In the genomic region with DNA sequence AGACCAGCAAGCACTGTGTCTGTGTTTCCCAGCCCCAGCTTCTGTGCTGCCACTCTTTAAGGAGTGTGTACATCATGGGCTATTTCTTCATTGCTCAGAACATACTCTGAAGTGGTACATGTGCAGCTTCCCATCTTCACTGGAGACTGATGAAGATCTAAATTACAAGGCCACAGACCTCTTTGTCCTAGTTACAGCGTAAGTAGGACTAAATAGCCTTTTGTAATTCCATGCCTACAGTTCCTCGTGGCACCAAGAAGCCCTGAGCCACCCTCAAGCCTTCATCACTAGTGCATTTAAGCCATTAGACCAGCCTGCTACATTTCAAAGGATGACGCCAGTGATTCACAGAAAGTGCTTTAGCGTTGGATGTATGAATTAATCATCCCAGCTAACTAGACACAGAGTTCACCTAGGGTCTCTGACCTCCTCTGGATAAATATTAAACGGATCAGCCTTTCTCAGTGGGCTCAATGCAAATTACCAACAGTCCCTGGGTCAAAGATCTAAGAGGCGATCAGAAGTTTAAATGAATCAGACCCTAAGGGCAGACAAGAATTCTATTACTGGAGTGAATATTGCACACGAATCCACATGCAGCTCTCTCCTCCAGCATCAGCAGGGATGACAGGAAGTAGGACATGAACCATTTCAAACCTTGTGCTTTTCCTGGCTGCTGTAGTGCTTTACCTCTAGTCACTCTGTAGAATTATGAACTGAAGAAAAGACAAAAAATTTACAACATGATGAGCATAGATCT, we compare ENCODE assay signal across 17 mouse cellular contexts.
DNase-seq lines count a peak whose midpoint lies in the region; ATAC-seq and TF ChIP-seq lines count a peak whose summit lies in the region.
"Had no signal": no experiment of that assay in that cellular context is flagged by ENCODE, and none has a peak within 500 bp of the region (broad histone marks: within the 10 kb centered on the region; RNA-seq: fewer than 3 reads in every experiment).

No protein-coding gene starts in this region.

- no peaks in the 10 kb centered on the region for H3K9me3 ChIP-seq in forebrain, embryonic 10.5 days
- no peaks in the 10 kb centered on the region for H3K9me3 ChIP-seq in forebrain, embryonic 16.5 days (ENCODE audit: control insufficient read depth, low read length)
- H3K9me3 ChIP-seq in midbrain, embryonic 10.5 days (replicated peaks) = no peaks in the 10 kb centered on the region
- H3K9me3 ChIP-seq in midbrain, postnatal 0 days (ENCODE audit: low read length) = no peaks in the 10 kb centered on the region
- H3K9me3 ChIP-seq in midbrain, embryonic 13.5 days = no peaks in the 10 kb centered on the region
- H3K9me3 ChIP-seq: embryonic facial prominence, embryonic 13.5 days; intestine, embryonic 15.5 days; liver, embryonic 15.5 days had no signal

- H3K4me2 ChIP-seq in forebrain, embryonic 16.5 days (ENCODE audit: low read length) = no peak overlapping the region
- no peak overlapping the region for H3K4me2 ChIP-seq in midbrain, postnatal 0 days (ENCODE audit: low read depth, low read length, poor library complexity, severe bottlenecking)
- no peak overlapping the region for H3K4me2 ChIP-seq in midbrain, embryonic 13.5 days (replicated peaks)
- H3K4me2 ChIP-seq: embryonic facial prominence, embryonic 13.5 days; heart, embryonic 12.5 days; intestine, embryonic 15.5 days; liver, embryonic 15.5 days had no signal

- no peaks in the 10 kb centered on the region for H3K27me3 ChIP-seq in forebrain, embryonic 10.5 days (ENCODE audit: poor library complexity, severe bottlenecking)
- H3K27me3 ChIP-seq in forebrain, embryonic 16.5 days (replicated peaks; ENCODE audit: control insufficient read depth, insufficient read depth, low read length) = no peaks in the 10 kb centered on the region
- H3K27me3 ChIP-seq in midbrain, embryonic 10.5 days (ENCODE audit: low read depth, poor library complexity, severe bottlenecking) = no peaks in the 10 kb centered on the region
- H3K27me3 ChIP-seq in midbrain, postnatal 0 days (ENCODE audit: insufficient read depth, low read length) = no peaks in the 10 kb centered on the region
- no peaks in the 10 kb centered on the region for H3K27me3 ChIP-seq in midbrain, embryonic 13.5 days
- H3K27me3 ChIP-seq: embryonic facial prominence, embryonic 13.5 days; heart, embryonic 12.5 days; intestine, embryonic 15.5 days; liver, embryonic 15.5 days; megakaryocyte, embryonic 14.5 days had no signal

- no peak for DNase-seq in forebrain, embryonic 10.5 days (ENCODE audit: extremely low spot score, low spot score)
- no peak for DNase-seq in midbrain, embryonic 10.5 days (ENCODE audit: low spot score)
- DNase-seq in midbrain, postnatal 0 days (ENCODE audit: low spot score) = no peak
- DNase-seq in retina, postnatal 1 day = peak; percentile 25
- no peak for DNase-seq in adrenal gland, postnatal 36 days
- DNase-seq in lung, adult 18-20 months = no peak
- DNase-seq: cerebellum, adult 11 months; cerebellum, postnatal 36 days; kidney, postnatal 14 days; lung, postnatal 10 days had no signal

- H3K4me3 ChIP-seq in forebrain, embryonic 10.5 days = no peak overlapping the region
- no peak overlapping the region for H3K4me3 ChIP-seq in forebrain, embryonic 16.5 days (replicated peaks; ENCODE audit: low read length)
- H3K4me3 ChIP-seq in midbrain, embryonic 10.5 days = no peak overlapping the region
- no peak overlapping the region for H3K4me3 ChIP-seq in midbrain, postnatal 0 days (ENCODE audit: low read depth, low read length)
- no peak overlapping the region for H3K4me3 ChIP-seq in midbrain, embryonic 13.5 days (replicated peaks)
- H3K4me3 ChIP-seq: embryonic facial prominence, embryonic 13.5 days; heart, embryonic 12.5 days; intestine, embryonic 15.5 days; liver, embryonic 15.5 days; megakaryocyte, embryonic 14.5 days had no signal

- no peak overlapping the region for H3K9ac ChIP-seq in forebrain, embryonic 16.5 days (replicated peaks; ENCODE audit: low read depth, low read length)
- no peak overlapping the region for H3K9ac ChIP-seq in midbrain, postnatal 0 days (replicated peaks; ENCODE audit: low read length, poor library complexity, severe bottlenecking)
- no peak overlapping the region for H3K9ac ChIP-seq in midbrain, embryonic 13.5 days (replicated peaks)
- H3K9ac ChIP-seq: embryonic facial prominence, embryonic 13.5 days; heart, embryonic 12.5 days; intestine, embryonic 15.5 days; liver, embryonic 15.5 days had no signal

- H3K27ac ChIP-seq in forebrain, embryonic 10.5 days = 0 out of 2 replicates have a peak overlapping the region, but pooled peaks have one; percentile 3
- H3K27ac ChIP-seq in forebrain, embryonic 16.5 days (ENCODE audit: low read length) = no peak overlapping the region
- peak overlapping the region; percentile 63 for H3K27ac ChIP-seq in midbrain, embryonic 10.5 days (replicated peaks)
- H3K27ac ChIP-seq in midbrain, postnatal 0 days (ENCODE audit: low read depth, low read length) = no peak overlapping the region
- H3K27ac ChIP-seq in midbrain, embryonic 13.5 days = no peak overlapping the region
- H3K27ac ChIP-seq: embryonic facial prominence, embryonic 13.5 days; intestine, embryonic 15.5 days; liver, embryonic 15.5 days had no signal

- WGBS in forebrain, embryonic 10.5 days = 64% methylated on average over 7 of the region's 7 CpGs
- 57% methylated on average over 7 of the region's 7 CpGs for WGBS in forebrain, embryonic 16.5 days
- WGBS in midbrain, embryonic 10.5 days = 41% methylated on average over 7 of the region's 7 CpGs
- WGBS in midbrain, postnatal 0 days = 26% methylated on average over 7 of the region's 7 CpGs
- 19% methylated on average over 7 of the region's 7 CpGs for WGBS in midbrain, embryonic 13.5 days

- H3K4me1 ChIP-seq in forebrain, embryonic 10.5 days = peaks cover 13% of the 10 kb centered on the region
- no peaks in the 10 kb centered on the region for H3K4me1 ChIP-seq in forebrain, embryonic 16.5 days (replicated peaks; ENCODE audit: control insufficient read depth, insufficient read depth, low read length)
- H3K4me1 ChIP-seq in midbrain, embryonic 10.5 days = peaks cover 22% of the 10 kb centered on the region
- H3K4me1 ChIP-seq in midbrain, postnatal 0 days (ENCODE audit: insufficient read depth, low read length) = no peaks in the 10 kb centered on the region
- H3K4me1 ChIP-seq in midbrain, embryonic 13.5 days (replicated peaks) = peaks cover 16% of the 10 kb centered on the region
- H3K4me1 ChIP-seq: embryonic facial prominence, embryonic 13.5 days; heart, embryonic 12.5 days; intestine, embryonic 15.5 days; liver, embryonic 15.5 days; megakaryocyte, embryonic 14.5 days had no signal

- ATAC-seq in forebrain, embryonic 16.5 days = no peak
- ATAC-seq in midbrain, postnatal 0 days (ENCODE audit: low FRiP score) = no peak; the same call in 1 of the 2 replicates
- peak; percentile 68 for ATAC-seq in midbrain, embryonic 13.5 days
- ATAC-seq: intestine, embryonic 15.5 days had no signal

- no peaks in the 10 kb centered on the region for H3K36me3 ChIP-seq in forebrain, embryonic 10.5 days (replicated peaks)
- no peaks in the 10 kb centered on the region for H3K36me3 ChIP-seq in forebrain, embryonic 16.5 days (ENCODE audit: control insufficient read depth, insufficient read depth)
- H3K36me3 ChIP-seq in midbrain, embryonic 10.5 days = no peaks in the 10 kb centered on the region
- H3K36me3 ChIP-seq in midbrain, postnatal 0 days (ENCODE audit: insufficient read depth, low read length) = no peaks in the 10 kb centered on the region
- no peaks in the 10 kb centered on the region for H3K36me3 ChIP-seq in midbrain, embryonic 13.5 days
- H3K36me3 ChIP-seq: embryonic facial prominence, embryonic 13.5 days; heart, embryonic 12.5 days; intestine, embryonic 15.5 days; liver, embryonic 15.5 days had no signal

- TF ChIP-seq CTCF in midbrain, postnatal 0 days (IDR thresholded peaks at IDR 0.05) = no peak

Comparison
In these comparisons a context has a peak if more than half of its experiments do, and no peak if none do; other contexts are left out.
1. H3K27ac ChIP-seq: peak in forebrain, embryonic 10.5 days (single experiment) and midbrain, embryonic 10.5 days (single experiment); none in forebrain, embryonic 16.5 days (single experiment), midbrain, postnatal 0 days (single experiment) and midbrain, embryonic 13.5 days (single experiment).